ENCODE assay signal across 8 mouse cellular contexts in the genomic region with DNA sequence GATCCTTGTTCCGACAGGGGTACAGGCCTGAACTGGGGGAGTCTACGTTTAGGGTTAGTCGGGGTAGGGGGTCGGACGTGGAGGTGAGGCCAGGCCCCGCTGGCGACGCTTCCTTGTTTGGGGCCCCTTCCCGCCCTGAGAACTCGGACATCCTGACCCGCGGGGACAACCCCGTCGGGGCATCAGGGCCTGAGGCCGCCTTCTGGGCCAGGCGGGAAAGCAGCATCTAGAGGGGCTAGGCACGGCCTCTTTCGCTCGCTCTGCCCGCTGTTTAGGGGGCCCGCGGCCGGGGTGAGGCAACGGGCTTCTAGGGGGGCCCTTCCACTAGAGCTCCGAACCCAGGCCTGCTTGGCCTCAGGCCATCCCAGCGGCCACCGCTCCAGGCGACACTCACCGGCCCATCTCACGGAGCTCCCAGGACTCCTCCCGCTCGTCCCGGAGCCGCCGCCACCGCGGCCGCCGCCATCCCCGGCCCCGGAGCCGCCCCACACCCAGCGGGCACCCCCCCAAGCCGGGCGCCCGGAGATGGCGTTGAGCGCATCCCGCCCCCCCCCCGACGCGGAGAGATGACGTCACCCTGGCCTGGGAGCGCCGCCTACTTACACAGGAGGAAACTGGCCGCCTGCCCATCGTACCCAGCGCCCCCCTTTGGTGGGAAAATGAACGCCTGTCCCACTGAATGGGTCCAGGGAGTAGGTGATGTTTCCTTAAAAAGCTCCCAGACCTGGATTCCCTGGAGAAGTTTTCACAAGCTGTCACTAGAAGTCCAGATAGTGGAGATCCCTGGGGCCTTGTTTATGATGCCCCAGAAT. TPM values are rescaled to one million over a fixed set of nuclear protein-coding genes. Genes with fewer than 3 reads are reported as not detected.
A peak's percentile ranks its signal among the peaks of the same experiment; 100 is the strongest.
DNase-seq lines count a peak whose midpoint lies in the region; ATAC-seq lines count a peak whose summit lies in the region.

A gene (minus strand): TSS at position 503 of the 812 bp plus-strand sequence.

- ATAC-seq in intestine, embryonic 14.5 days (replicated peaks; ENCODE audit: low FRiP score, low TSS enrichment, low read depth): peak; percentile 90

- peak within 1 kb of the TSS; percentile 79 for H3K27ac ChIP-seq in intestine, embryonic 14.5 days (ENCODE audit: low read depth)

- peak within 1 kb of the TSS; percentile 92 for H3K4me3 ChIP-seq in intestine, embryonic 14.5 days (ENCODE audit: low read depth, low read length)

- peaks cover 24% of the 10 kb centered on the region for H3K36me3 ChIP-seq in intestine, embryonic 14.5 days (ENCODE audit: control insufficient read depth, insufficient read depth, low read length)

- H3K4me1 ChIP-seq in intestine, embryonic 14.5 days (replicated peaks; ENCODE audit: control insufficient read depth, insufficient read depth, low read length): peaks cover 8% of the 10 kb centered on the region

- H3K9me3 ChIP-seq in intestine, embryonic 14.5 days (ENCODE audit: control insufficient read depth, low read length): no peaks in the 10 kb centered on the region

- WGBS in intestine, embryonic 14.5 days: under 1% methylated on average over 44 of the region's 59 CpGs

- intact Hi-C loops in left cerebral cortex, postnatal 14 days (cut with DNase I): no loop called here

- peak within 1 kb of the TSS; percentile 98 for H3K9ac ChIP-seq in intestine, embryonic 14.5 days (ENCODE audit: low read length)

- no peaks in the 10 kb centered on the region for H3K27me3 ChIP-seq in intestine, embryonic 14.5 days (replicated peaks; ENCODE audit: control insufficient read depth, insufficient read depth, low read length)

- DNase-seq in adrenal gland, adult (ENCODE audit: inconsistent age in 2 of 2, low spot score in 1 of 2): peak; percentile 85 to 96
- DNase-seq in embryo, embryonic 10.5 days (ENCODE audit: low spot score): peak; percentile 94
- peak; percentile 76 for DNase-seq in gastrocnemius, postnatal 25 days
- peak; percentile 98 for DNase-seq in intestine, embryonic 14.5 days (ENCODE audit: low spot score)
- DNase-seq in left cerebral cortex, postnatal 14 days (ENCODE audit: low spot score in 2 of 2): peak; percentile 83 to 87
- peak; percentile 94 for DNase-seq in mesoderm, embryonic 11.5 days (ENCODE audit: low read depth, low spot score)
- peak; percentile 66 to 71 for DNase-seq in right cerebral cortex, postnatal 36 days (ENCODE audit: low spot score in 2 of 2)
- peak; percentile 89 for DNase-seq in yolk sac, embryonic 10.5 days (ENCODE audit: low spot score)

- H3K4me2 ChIP-seq in intestine, embryonic 14.5 days (ENCODE audit: low read length): peak within 1 kb of the TSS; percentile 75

RNA-seq across cellular contexts. Expression of the gene that starts here (rescaled TPM):
- 10 to 100 TPM; 15.7 to 16.9 TPM for total RNA-seq in gastrocnemius, postnatal 25 days (2021)
- 6.1 and 7.1 TPM in 2 replicates for polyA plus RNA-seq in intestine, embryonic 14.5 days (2014; fragmentation: Nextera tagmentation; extraction: Ambion mirVana)
- total RNA-seq in left cerebral cortex, postnatal 14 days (2021): 10 to 100 TPM; 41.4 to 41.8 TPM

Comparison
In these comparisons a context has a peak if more than half of its experiments do, and no peak if none do; other contexts are left out.
1. Peak in every context shown above with its lines: DNase-seq, ATAC-seq, H3K4me3 ChIP-seq and H3K27ac ChIP-seq.